Mouse (Mus musculus): ENCODE measurements at regions not wholly inside any gene's neighbourhood (a gene's known extent, or its start where the extent isn't known, plus 50 kb on each side); places are given as distances from the start of the nearest gene placed in this dataset.

DNA sequence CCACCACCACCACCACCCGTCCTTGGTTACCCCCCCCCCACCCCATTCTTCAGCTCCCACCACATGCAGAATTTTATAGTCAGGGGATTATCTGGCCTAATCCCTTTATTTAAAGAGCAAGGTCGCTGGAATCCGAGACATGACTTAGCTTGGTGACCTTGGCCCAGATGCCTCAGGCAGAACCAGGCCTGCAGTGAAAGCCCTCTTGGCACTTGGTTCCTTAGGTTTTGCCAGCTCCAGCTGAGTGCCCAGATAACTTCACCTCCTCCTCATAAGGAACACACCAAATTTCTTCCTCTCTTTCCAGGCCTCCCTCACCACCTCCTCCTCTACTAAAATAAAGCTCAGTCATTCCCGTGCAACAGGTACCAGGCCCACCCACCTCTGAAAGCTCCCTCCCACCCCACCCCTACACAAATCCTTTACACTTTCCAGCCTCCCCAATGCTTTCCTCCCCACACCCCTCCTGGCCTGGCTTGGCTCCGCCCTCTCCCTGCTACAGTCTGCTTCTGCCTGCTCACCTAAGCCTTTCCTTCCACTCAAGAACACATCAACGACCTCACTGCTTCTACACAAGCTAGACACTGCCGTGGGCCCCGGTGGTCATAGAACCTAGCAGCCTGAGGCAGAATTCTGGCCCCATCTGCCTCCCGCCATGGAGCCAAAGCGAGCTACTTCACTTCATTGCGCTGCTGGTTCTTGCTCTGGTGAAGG, 131.5 kb upstream of the Zfp703 start:
- no peak for DNase-seq (ENCODE audit: low spot score)

DNA sequence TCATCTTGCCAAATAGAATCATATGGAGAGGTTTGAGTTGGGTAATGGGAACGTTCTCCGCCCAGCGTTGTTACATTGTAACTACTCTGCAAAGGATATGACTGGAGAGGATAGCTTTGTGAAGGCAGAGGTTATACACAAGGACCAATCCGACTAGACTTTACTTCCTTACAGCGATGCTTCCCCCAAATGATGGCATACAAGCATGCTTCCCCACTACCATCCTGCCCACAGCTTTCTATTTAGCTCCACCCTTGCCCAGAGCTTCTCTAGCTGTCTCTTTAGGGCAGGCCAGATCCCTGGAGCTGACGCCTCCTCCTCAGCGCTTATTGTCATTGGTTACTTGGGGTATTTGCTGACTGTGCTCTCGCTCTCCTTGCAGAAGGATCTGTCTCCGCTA, 130.1 kb upstream of the Zfp703 start:
- no peak for DNase-seq (ENCODE audit: low spot score)

DNA sequence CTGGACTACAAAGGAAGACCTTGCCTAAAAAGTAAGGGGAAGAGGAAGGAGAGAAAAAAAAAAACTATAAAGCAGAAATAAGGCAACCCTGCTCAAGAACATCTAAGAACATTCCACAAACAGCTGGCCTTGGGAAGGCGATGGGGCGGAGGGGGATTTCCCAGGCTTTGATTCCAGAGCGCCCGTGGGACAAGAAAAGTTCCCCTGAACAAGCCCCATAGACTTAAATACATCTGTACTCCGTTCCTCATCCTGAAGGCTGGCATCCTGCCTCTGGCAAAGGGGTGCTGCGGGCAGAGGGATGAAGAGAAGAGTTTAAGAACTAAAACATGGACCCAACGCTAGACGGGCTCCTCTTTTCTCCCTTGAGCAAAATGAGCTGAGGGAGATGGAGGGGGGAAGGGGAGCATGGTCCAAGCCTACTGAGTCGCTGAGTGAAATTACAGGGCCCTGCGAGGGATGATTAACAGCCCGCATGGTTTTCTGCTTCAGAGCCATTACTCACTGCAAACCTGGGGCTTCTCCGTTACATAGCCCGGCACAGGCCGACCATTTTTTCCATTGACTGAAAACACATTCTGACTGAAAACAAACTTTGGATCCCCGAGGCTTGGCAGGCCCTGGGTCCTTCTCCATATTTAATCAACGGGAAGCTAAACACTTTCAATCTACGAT, 128.9 kb upstream of the Zfp703 start:
- DNase-seq (ENCODE audit: low spot score): no peak

DNA sequence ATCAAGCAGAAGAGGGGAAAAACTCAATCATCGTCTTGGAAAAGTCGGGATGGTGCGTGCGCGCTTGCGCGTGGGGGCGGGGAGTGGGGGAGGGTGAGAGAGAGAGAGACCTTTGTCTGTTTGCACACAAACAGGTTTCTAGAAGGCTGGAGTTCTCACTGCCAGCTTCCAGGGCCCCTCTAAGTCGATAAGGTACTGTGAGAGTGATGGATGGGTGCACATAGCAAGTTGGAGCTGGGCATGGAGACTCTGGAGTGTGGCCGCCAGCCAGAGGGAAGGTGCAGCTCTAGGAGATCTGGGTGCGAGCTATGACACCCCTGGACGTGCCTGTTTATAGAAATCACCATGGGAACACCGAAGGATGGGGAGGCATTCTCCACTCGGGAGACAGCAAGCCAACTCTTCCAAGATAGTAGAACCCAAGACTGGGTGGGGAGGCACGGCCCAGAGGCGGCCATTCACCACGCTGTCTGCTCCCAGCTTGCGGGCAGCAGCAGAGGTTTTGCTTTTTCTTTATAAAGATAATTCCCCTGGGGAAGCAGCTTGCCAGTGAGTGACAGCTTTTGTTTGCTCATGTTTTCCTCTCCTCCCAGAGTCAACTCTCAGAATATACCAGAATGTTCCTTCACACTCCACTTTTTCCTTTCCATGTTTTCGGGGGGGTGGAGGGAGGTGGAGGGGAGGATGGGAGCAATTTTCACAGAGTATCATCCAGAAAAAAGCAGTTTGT, 128.0 kb upstream of the Zfp703 start:
- DNase-seq (ENCODE audit: low spot score): no peak

DNA sequence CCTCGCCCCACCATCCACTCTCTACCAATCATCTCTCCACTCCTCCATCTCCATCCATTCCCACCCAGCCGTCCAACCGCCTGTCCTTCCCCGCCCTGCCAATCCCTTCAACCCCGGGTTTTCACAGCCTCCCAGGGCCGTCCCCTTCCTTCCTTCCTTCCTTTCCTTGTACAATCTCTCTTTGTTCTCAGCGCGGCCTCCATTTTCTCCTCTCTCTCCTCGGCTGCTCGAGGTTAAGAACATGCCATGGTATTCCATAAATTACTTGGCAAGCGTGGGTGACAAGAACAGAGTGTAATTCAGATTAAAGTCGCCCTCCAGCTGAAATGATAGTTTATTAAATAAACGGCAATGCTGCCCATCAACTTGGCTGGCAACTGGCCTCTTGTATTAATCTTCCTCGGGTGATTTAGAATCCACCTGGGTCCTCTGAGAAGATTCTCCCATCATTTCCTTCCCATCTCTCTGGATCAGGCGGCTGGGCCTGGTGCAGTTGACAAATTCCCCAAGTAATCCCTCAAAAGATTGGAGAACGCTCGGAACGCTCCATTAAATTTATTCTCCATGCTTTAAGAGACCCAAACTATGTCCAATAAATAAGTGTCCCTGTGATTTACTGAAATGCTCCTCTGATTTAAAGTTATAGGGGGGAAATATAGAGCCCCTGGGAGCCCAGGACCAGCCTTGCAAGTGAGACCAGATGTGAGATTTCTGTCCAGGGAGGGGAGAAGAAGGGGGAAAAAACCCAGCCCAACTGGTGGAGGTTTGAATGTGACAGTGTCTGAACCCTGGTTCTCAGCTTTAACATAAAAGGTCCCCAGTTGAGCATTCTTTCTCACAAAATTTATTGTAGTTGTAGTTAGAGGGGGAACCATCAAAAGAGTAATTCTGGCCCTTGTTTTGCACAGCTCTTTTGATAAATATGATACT, 125.0 kb upstream of the Zfp703 start:
- DNase-seq (ENCODE audit: low spot score): no peak

DNA sequence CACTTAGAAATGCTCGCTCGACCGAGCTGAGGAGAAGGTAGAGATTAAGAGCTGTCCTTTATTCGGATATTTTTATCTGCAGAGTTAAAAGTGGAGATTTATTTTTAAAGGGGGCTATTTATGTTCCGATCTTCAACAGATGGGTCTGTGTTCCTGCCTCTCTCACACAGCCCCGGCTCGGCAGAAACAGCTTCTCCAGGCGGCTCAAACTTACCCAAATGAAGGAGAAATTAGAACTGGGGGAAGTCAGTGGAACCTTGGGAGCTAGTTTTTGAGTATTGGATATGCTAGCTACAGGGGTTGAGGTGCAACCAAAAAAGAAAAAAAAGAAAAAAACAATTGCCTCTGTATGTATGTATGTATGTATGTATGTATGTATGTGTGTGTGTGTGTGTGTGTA, 124.2 kb upstream of the Zfp703 start:
- DNase-seq (ENCODE audit: low spot score): no peak

DNA sequence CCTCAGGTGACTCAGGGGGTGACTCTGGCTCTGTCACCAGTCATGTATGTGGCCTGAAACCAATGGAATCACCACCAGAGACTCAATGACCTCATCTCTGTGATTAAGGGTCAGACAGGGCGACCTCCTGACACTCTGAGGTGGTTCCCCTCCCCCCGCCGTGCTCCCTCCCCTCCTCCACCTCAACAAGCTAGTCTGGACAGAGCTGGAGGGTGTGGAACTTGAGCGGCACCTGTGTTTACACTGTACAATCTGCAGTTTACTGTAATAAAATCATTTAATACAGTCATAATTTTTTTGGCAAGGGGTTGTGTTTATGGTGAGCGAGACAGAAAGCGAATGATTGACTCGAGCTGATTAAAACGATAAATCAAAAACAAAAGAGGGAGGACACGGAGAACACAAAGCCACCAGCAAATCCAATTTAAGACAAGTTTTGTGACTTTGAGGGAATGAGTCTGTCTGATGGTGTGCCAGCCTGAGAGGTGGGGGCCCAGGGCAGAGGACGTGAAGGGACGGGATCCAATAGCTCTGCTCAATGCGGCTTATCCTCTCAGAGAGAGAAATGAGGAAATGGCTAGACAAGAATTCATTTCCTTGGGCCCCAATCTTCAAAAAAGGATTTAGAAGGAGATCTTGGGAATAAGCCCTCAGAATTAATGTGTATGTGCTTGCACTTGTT, 122.4 kb upstream of the Zfp703 start:
- DNase-seq (ENCODE audit: low spot score): no peak

DNA sequence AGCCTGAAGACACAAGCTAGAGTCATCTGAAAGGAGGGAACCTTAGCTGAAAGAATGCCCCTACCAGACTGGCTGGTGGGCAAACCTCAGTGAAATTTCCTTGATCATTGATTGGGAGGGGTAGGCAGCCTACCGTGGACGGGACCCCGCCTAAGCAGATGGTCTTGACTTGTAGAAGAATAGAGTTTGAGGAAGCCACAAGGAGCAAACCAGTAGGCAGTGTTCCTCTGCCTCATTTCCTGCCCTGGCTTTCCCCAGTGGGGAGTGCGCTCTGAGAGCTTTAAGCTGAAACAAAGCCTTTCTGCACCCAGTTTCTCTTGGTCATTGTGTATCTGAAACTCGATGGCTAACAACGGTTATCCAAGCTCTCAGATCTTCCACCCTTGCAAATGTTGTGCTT, 121.9 kb upstream of the Zfp703 start:
- no peak for DNase-seq (ENCODE audit: low spot score)

DNA sequence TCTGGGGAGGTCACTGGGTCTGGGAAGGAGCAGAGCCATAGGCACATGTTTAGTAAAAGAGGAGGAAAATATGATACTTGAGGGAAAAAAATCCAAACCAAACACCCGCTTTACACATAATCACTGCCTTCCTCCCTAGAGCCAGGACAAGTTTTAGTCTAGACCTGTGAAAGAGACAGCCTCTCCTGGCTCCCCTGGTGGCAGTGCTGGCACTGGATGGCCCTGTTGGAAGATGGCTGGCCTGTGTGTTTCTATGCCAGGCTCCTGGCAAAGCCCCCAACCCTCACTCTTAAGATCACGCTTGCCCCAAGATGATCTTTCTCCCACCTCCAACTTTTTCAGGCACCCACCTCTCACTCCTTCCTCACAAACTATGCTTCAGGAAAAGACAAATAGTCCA, 112.6 kb upstream of the Zfp703 start:
- DNase-seq (ENCODE audit: low spot score): no peak

DNA sequence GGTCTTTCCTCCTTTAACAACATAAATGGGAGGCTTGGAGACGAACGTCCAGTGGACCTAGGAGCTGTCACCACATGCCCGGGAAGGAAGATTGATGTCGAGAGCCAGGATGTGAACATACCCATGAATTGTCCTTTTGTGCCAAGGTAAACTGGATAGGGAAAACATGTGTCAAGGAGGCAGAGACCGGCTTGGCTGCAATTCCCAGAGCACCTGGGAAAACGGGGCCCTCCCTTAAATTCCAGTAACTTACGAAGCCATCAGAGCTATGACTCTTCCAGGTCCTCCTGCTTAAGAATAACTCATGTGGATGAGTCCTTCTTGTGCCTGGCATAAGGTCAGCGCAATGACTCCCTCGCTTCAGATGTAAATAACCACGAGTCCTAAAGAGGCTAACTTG, 112.2 kb upstream of the Zfp703 start:
- no peak for DNase-seq (ENCODE audit: low spot score)

DNA sequence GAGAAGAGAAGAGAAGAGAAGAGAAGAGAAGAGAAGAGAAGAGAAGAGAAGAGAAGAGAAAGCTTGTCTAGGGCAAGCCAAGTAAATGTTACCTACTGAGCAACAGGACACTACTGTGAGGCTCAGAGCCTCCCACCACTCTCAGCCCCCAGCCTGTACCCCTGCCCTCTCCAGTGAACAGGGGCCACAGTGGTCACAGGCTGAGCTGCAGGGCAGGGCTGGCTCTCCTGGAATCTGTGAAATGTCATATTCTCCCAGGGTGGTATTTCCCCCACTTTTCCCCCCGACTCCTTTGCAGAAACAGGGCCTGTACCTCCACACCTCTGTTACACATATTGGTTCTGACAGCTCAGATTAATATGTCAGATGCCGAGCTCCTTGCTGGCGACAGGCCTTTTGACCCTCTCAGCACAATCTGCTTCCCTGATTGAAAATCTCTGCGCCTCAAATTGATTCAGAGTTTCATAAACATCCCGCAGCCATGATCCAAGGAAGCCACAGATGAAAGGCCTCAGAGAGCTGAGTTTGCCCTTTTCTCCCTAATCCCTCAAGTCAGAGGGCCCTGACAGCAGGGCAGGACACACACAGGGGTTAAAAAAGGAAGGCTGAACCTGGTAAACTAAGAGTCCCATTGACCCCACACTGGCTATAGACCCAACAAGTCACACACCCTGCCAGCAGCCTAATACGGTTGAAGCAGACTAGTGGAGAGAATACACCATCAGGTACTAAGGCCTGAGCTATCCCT, 108.8 kb upstream of the Zfp703 start:
- no peak for DNase-seq (ENCODE audit: low spot score)

DNA sequence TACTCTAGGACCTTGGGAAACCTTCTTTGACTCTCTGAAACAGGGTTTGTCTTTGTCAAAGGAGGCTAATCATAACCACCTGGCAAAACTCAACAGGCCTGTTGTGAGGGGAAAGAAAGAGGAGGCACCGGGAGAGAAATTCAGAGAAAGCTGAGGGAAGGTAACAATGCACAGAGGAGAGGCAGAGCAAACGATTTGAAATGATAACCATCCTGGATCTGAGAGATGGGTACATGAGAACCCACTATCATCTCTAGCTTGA, 108.3 kb upstream of the Zfp703 start:
- DNase-seq (ENCODE audit: low spot score): no peak

DNA sequence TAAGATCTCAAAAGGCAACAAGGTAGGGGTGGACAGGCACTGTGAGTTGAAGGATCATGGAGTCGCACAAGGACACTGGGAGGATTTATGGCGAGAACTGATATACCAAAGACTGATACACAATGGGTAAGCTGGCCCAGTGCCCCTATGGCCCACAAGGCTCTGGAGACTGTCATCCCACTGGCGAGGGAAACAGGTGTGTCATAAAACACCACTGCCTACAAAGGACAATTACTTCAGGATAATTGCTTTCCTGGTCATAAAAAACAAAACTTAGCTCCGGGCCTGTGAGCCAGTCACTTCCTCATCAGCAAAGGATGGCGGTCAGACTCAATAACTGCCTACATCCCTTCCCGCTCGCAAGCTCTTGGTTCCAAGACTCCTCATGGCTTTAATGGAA, 105.3 kb upstream of the Zfp703 start:
- no peak for DNase-seq (ENCODE audit: low spot score)

DNA sequence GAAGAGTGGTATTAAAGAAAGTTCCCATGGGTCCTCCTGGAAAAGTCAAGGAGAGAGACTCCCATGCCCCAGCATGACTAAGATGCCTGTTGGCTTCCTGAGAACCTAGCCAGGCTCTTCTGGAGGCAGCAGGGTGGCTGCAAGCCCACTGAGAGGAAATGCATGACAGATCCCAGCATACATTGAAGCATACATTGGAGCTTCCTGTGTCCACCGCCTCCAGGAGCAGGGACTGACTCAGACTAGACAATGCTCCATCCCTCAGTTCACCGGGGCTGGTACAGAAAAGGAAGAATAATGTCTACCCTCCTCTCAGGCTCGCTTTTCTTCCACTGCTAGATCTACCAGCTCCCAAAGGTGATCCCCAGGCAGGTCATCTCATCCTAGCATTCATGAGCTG, 104.7 kb upstream of the Zfp703 start:
- DNase-seq (ENCODE audit: low spot score): no peak

DNA sequence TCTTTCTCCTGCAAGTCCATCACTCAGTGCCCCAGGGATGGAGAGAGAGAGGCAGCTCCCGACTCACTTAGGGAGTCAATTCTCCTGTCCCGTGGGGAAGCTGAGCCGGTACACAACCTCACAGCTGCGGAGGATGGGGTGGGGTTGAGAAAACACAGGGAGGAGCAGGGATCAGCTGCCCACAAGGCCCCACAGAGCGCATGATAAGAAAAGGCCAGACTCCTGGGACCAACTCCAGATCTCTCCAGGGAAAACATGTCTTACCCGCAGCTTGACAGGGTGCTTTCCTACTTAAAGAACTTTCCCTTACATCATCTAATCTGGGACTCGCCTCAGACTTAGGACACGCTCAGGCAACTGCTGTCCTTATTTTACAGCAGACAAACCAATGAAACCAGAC, 104.3 kb upstream of the Zfp703 start:
- no peak for DNase-seq (ENCODE audit: low spot score)

DNA sequence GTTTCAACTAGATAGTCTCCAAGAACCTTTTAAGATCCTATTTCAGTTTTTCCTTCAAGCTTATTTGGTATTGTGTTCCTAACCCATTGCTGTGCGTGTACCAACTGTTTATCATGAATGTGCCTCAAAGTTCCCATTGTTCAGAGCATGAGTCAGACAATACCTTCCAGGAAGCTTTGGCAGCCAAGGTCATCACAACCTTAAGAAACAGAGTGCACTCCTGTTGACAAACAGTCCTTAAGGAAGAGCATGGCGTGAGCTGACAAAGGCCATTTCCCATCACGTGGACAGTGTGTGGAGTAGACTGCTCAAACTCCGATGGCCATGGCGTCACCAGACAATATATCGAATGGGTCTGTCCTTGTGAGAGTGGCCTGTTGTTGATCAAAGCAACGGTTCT, 96.9 kb upstream of the Zfp703 start:
- no peak for DNase-seq (ENCODE audit: low spot score)

DNA sequence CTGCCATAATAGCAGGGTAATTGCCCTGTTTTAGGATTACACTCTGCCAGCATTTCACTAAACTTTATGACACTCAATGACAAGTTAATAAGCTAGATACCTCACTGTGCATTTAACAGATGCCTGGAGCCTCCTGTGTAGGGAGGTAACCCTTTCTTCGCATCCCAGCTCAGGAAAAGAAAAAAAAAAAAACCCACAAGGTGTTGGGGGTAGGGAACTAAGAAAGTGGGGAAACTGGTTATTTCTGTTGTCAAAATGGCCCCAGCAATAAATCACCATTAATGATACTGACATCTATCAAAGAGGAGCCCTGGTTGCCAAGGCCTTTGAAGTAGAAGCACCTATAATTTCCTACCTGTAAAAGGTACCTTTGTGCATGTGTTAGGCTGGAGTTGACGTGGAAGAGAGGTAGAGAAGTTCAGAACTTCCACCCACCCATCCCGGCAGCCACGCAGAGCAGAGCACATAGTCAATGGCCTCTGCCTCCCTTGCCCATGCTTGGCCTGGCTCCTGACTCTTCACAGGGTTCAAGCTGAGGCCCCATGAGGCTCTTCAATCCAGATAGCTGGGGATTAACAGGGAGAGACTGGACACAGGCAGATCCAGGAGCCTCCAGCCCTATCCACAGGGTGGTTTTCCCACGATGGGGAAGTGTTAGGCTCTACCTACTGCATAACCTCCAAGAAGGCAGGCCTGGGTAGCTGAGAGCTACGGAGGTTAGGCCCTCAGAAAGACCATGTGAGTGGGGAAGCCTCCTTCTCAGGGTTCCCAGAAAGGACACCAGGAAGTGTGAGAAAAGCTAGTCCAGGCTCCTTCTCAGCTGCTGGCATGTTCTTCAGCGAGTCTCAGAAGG, 95.6 kb upstream of the Zfp703 start:
- no peak for DNase-seq (ENCODE audit: low spot score)

DNA sequence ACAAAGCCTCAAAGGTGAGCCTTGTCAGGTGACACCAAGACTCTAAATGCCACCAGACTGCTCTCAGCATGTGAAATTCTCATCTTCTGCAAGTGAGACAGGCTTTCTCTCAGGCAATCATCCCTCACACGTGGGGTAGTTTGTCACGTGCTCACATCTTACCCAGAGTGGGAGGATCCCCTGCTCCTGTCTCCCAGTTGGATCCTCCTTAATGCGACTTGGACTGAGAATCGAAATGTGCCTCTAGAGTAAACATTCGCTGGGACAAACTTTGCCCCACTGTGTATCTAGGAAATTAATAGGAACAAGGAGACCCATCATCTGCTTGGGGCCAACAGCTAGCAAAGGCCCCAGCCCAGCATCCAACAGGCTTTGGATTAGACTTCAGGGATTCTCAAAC, 94.5 kb upstream of the Zfp703 start:
- no peak for DNase-seq (ENCODE audit: low spot score)

DNA sequence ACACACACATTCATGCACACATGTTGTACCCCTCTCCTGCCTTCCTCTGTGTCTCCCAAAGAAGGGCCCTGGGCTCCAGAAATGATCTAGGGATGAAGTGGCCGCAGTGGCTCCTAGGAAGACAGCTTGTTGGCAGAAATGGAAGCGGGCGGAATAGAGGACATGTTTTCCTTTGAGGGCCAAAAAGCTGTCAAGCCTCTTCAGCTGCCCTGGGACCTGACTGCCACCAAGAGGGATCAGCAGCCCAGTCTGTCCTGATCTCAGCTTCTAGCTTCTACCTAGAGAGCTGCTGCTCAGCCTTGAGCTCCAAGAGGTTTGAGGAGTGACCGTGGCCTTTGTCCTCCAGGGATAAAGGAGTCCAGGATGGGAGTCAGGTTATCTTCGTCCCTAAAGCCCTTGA, 93.8 kb upstream of the Zfp703 start:
- DNase-seq (ENCODE audit: low spot score): no peak

DNA sequence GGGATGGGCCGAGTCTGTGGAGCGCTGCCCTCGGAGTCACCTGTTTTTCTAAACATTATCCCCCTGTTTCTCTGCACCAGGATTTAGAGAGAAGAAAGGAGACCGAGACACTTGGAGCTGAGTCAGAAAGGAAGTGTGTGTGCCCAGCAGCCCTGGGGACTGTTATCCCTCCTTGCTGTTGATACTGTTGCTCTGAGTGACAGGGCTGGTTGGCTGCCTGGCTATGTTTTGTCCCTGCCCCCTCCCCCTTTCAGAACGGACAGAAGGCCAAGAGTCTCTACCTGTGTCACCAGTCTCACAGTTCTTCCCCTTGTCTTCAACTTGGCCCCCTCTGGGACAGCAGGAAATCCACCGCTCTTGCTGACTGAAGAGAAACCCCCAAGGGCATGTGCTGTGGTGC, 93.4 kb upstream of the Zfp703 start:
- DNase-seq (ENCODE audit: low spot score): no peak
